Mouse (Mus musculus) right cerebral cortex, postnatal 4 days (tissue): Measurements from ENCODE around the gene Tekt3.

ENCODE experiments used
- DNase-seq: peaks from one replicate; pipeline ENCODE4 v3.0.0-alpha.2; 2022

Tekt3 gene

GRCm38 (mm10) chr11:63127513-63127912, 66.1 kb downstream of the Tekt3 start:
- DNase-seq, result no peak

GRCm38 (mm10) chr11:63128784-63129183, 67.3 kb downstream of the Tekt3 start, which contains the start of gene Pmp22:
Gene Pmp22, plus strand, starts transcription at chr11:63128982.
- DNase-seq, result no peak

GRCm38 (mm10) chr11:63129375-63129774, 67.9 kb downstream of the Tekt3 start:
- DNase-seq, result no peak

GRCm38 (mm10) chr11:63129840-63130239, 68.4 kb downstream of the Tekt3 start:
- DNase-seq, result no peak

GRCm38 (mm10) chr11:63130497-63130896, 69.0 kb downstream of the Tekt3 start:
- DNase-seq, result peak; percentile 51

GRCm38 (mm10) chr11:63131001-63131692, 69.7 kb downstream of the Tekt3 start:
- no peak for DNase-seq

GRCm38 (mm10) chr11:63131693-63132040, 70.2 kb downstream of the Tekt3 start:
- DNase-seq, result no peak

GRCm38 (mm10) chr11:63132151-63132500, 70.7 kb downstream of the Tekt3 start:
- DNase-seq, result no peak

- peak; percentile 63 for DNase-seq
Observed at GRCm38 (mm10) chr11:63132501-63133435, 71.3 kb downstream of the Tekt3 start.

GRCm38 (mm10) chr11:63134021-63134420, 72.6 kb downstream of the Tekt3 start:
- no peak for DNase-seq

GRCm38 (mm10) chr11:63134742-63135482, 73.5 kb downstream of the Tekt3 start:
- DNase-seq, result no peak

- DNase-seq, result peak; percentile 98
Observed at GRCm38 (mm10) chr11:63135622-63136021, 74.2 kb downstream of the Tekt3 start.

- DNase-seq, result no peak
Observed at GRCm38 (mm10) chr11:63136205-63136604, 74.8 kb downstream of the Tekt3 start.

GRCm38 (mm10) chr11:63136836-63137416, 75.5 kb downstream of the Tekt3 start:
- DNase-seq, result no peak

- DNase-seq, result no peak
Observed at GRCm38 (mm10) chr11:63138739-63139138, 77.3 kb downstream of the Tekt3 start.

- no peak for DNase-seq
Observed at GRCm38 (mm10) chr11:63142311-63142710, 80.9 kb downstream of the Tekt3 start.

- DNase-seq, result no peak
Observed at GRCm38 (mm10) chr11:63142816-63143215, 81.4 kb downstream of the Tekt3 start.

- DNase-seq, result no peak
Observed at GRCm38 (mm10) chr11:63143486-63143885, 82.0 kb downstream of the Tekt3 start.
